Mouse (Mus musculus) layer of hippocampus, adult 11-12 months (tissue): Measurements from ENCODE around the gene Ankrd11.

Experiments
- DNase-seq: peaks from one replicate; pipeline ENCODE4 v3.0.0; 2022; ENCODE audit warnings: low spot score

Ankrd11 gene

GRCm38 (mm10) chr8:122849152-122849910 is 192.7 kb downstream of the Ankrd11 start:
- DNase-seq, result no peak

GRCm38 (mm10) chr8:122847829-122848561 is 194.1 kb downstream of the Ankrd11 start, which contains the start of gene Cdh15:
Gene Cdh15 (plus strand): TSS chr8:122847966.
- DNase-seq, result peak; percentile 27

- no peak for DNase-seq
These were observed 196.4 kb downstream of the Ankrd11 start for GRCm38 (mm10) chr8:122845662-122846061.

GRCm38 (mm10) chr8:122844161-122844560 is 197.9 kb downstream of the Ankrd11 start:
- no peak for DNase-seq

- no peak for DNase-seq
These were observed 205.4 kb downstream of the Ankrd11 start for GRCm38 (mm10) chr8:122836696-122837095.

GRCm38 (mm10) chr8:122836199-122836598 is 205.9 kb downstream of the Ankrd11 start:
- no peak for DNase-seq

GRCm38 (mm10) chr8:122834971-122835370 is 207.1 kb downstream of the Ankrd11 start:
- peak; percentile 82 for DNase-seq

GRCm38 (mm10) chr8:122834416-122834815 is 207.7 kb downstream of the Ankrd11 start:
- DNase-seq, result no peak
